Mouse (Mus musculus) spleen, adult 2 months (tissue): ENCODE results near the gene Aldh3b1.

ENCODE experiments used
- CTCF ChIP-seq: fragments of 200-500 bp; IDR thresholded peaks from 2 replicates; pipeline ENCODE4 v1.5.1; 2011; ENCODE audit warnings: mild to moderate bottlenecking, inconsistent platforms; ENCODE audit not compliant: insufficient read depth, insufficient read length, insufficient replicate concordance; ENCODE audit errors: extremely low read depth
- POLR2A ChIP-seq: fragments of 200-500 bp; IDR thresholded peaks from 2 replicates; pipeline ENCODE4 v1.6.1; 2011; ENCODE audit warnings: low read depth, low read length, inconsistent platforms

DNA sequence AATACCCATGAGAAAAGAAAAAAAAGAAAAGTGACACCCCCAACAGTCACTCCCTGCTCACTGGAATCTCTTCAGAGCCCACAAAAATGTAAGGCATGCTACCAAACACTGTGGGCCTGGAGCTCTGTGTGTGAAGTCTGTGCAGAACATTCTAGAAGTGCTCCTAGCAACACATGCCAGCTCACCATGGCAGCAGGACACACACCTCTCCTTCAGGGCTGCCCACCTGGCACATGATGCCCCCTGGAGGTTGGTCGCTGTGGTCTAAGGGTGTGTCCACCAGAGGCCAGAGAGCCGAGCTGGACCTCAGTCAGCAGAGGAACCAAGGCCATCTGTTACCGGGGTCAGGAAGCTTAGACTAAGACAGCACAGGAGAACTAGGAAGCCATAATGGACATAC, 3.3 kb downstream of the Aldh3b1 start:
- TF ChIP-seq CTCF (no peak), POLR2A (no peak)
